Mouse (Mus musculus) skeletal muscle tissue, adult 2 months (tissue): Measurements from ENCODE around the gene Serpina9.
"Not testable (repeated sequence)": the region's sequence is repeated elsewhere in the genome, so short reads cannot be mapped to it uniquely, and the experiment has no call there.

Experiments used
- DNase-seq: peaks from one replicate; pipeline ENCODE4 v3.0.0-alpha.2; 2012; ENCODE audit warnings: low read depth, low spot score

Gene Serpina9

GRCm38 (mm10) chr12:103989857-103990256 is 23.7 kb downstream of the Serpina9 start, which contains the start of gene Serpina11:
TSS of gene Serpina11 (minus strand) at chr12:103989957.
- DNase-seq, result no peak

GRCm38 (mm10) chr12:103989514-103989767 is 24.1 kb downstream of the Serpina9 start:
- no peak for DNase-seq

- no peak for DNase-seq
These were observed 24.6 kb downstream of the Serpina9 start for GRCm38 (mm10) chr12:103988754-103989513.

GRCm38 (mm10) chr12:103985868-103986267 is 27.7 kb downstream of the Serpina9 start:
- DNase-seq, result no peak

GRCm38 (mm10) chr12:103984935-103985334 is 28.6 kb downstream of the Serpina9 start:
- no peak for DNase-seq

GRCm38 (mm10) chr12:103981646-103982360 is 31.8 kb downstream of the Serpina9 start:
- DNase-seq, result no peak

- no peak for DNase-seq
These were observed 35.3 kb downstream of the Serpina9 start for GRCm38 (mm10) chr12:103978294-103978693.

GRCm38 (mm10) chr12:103977846-103978245 is 35.7 kb downstream of the Serpina9 start:
- no peak for DNase-seq

- no peak for DNase-seq
These were observed 36.5 kb downstream of the Serpina9 start for GRCm38 (mm10) chr12:103977060-103977459.

- no peak for DNase-seq
These were observed 42.5 kb downstream of the Serpina9 start for GRCm38 (mm10) chr12:103971080-103971479.

GRCm38 (mm10) chr12:103969577-103970116 is 43.9 kb downstream of the Serpina9 start:
- DNase-seq, result no peak

- no peak for DNase-seq
These were observed 46.8 kb downstream of the Serpina9 start for GRCm38 (mm10) chr12:103966761-103967160.

- DNase-seq, result no peak
These were observed 50.3 kb downstream of the Serpina9 start for GRCm38 (mm10) chr12:103963288-103963687.

GRCm38 (mm10) chr12:103962860-103963259 is 50.7 kb downstream of the Serpina9 start:
- DNase-seq, result no peak

GRCm38 (mm10) chr12:103962337-103962736 is 51.2 kb downstream of the Serpina9 start:
- DNase-seq, result no peak

- no peak for DNase-seq
These were observed 51.8 kb downstream of the Serpina9 start for GRCm38 (mm10) chr12:103961716-103962115.

GRCm38 (mm10) chr12:103958798-103959197 is 54.8 kb downstream of the Serpina9 start, which contains the start of gene Serpina1e:
TSS of gene Serpina1e (minus strand) at chr12:103958975.
- no peak for DNase-seq

- not testable (repeated sequence) for DNase-seq
These were observed 57.0 kb downstream of the Serpina9 start for GRCm38 (mm10) chr12:103956555-103956954.

GRCm38 (mm10) chr12:103952972-103953371 is 60.6 kb downstream of the Serpina9 start:
- DNase-seq, result not testable (repeated sequence)

GRCm38 (mm10) chr12:103946243-103946642 is 67.3 kb downstream of the Serpina9 start:
- no peak for DNase-seq
